Mouse (Mus musculus): ENCODE results near the gene Plxdc2. TPM values are rescaled to one million over a fixed set of nuclear protein-coding genes. Genes with fewer than 3 reads are reported as not detected.

Plxdc2 gene
- 14.7 and 16.4 TPM in 2 replicates for total RNA-seq (2017)

- peak; percentile 58 to 73 for ATAC-seq (replicated peaks in 1 of 2; ENCODE audit: insufficient read depth in 1 of 2, low FRiP score in 2 of 2, low TSS enrichment in 1 of 2, low read depth in 1 of 2, poor library complexity in 2 of 2, severe bottlenecking in 2 of 2)
These were observed at the start of gene Plxdc2 for GRCm38 (mm10) chr2:16356106-16356818. Plxdc2 (plus strand) TSS chr2:16356304.

- ATAC-seq (replicated peaks in 1 of 2; ENCODE audit: insufficient read depth in 1 of 2, low FRiP score in 2 of 2, low TSS enrichment in 1 of 2, low read depth in 1 of 2, poor library complexity in 2 of 2, severe bottlenecking in 2 of 2) = no peak
These were observed 45.7 kb upstream of the Plxdc2 start for GRCm38 (mm10) chr2:16310387-16310786.

- peak; percentile 56 to 74; a peak in 3 of 4 replicates for ATAC-seq (replicated peaks in 1 of 2; ENCODE audit: insufficient read depth in 1 of 2, low FRiP score in 2 of 2, low TSS enrichment in 1 of 2, low read depth in 1 of 2, poor library complexity in 2 of 2, severe bottlenecking in 2 of 2)
These were observed 43.6 kb upstream of the Plxdc2 start for GRCm38 (mm10) chr2:16312400-16313070.

GRCm38 (mm10) chr2:16335194-16335781 is 20.8 kb upstream of the Plxdc2 start:
- peak; percentile 29 to 53; a peak in 3 of 4 replicates for ATAC-seq (replicated peaks in 1 of 2; ENCODE audit: insufficient read depth in 1 of 2, low FRiP score in 2 of 2, low TSS enrichment in 1 of 2, low read depth in 1 of 2, poor library complexity in 2 of 2, severe bottlenecking in 2 of 2)

- ATAC-seq (replicated peaks in 1 of 2; ENCODE audit: insufficient read depth in 1 of 2, low FRiP score in 2 of 2, low TSS enrichment in 1 of 2, low read depth in 1 of 2, poor library complexity in 2 of 2, severe bottlenecking in 2 of 2) = no peak
These were observed 11.5 kb upstream of the Plxdc2 start for GRCm38 (mm10) chr2:16344564-16344963.

GRCm38 (mm10) chr2:16351106-16351505 is 5.0 kb upstream of the Plxdc2 start:
- ATAC-seq (replicated peaks in 1 of 2; ENCODE audit: insufficient read depth in 1 of 2, low FRiP score in 2 of 2, low TSS enrichment in 1 of 2, low read depth in 1 of 2, poor library complexity in 2 of 2, severe bottlenecking in 2 of 2) = no peak

- peak; percentile 53 to 62 for ATAC-seq (replicated peaks in 1 of 2; ENCODE audit: insufficient read depth in 1 of 2, low FRiP score in 2 of 2, low TSS enrichment in 1 of 2, low read depth in 1 of 2, poor library complexity in 2 of 2, severe bottlenecking in 2 of 2)
These were observed 446 bp upstream of the Plxdc2 start for GRCm38 (mm10) chr2:16355611-16356105.

GRCm38 (mm10) chr2:16356921-16357837 is 1.1 kb downstream of the Plxdc2 start:
- peak in 1 of 2 experiments; percentile 29; a peak in 1 of 4 replicates for ATAC-seq (replicated peaks in 1 of 2; ENCODE audit: insufficient read depth in 1 of 2, low FRiP score in 2 of 2, low TSS enrichment in 1 of 2, low read depth in 1 of 2, poor library complexity in 2 of 2, severe bottlenecking in 2 of 2)

GRCm38 (mm10) chr2:16357946-16358345 is 1.8 kb downstream of the Plxdc2 start:
- ATAC-seq (replicated peaks in 1 of 2; ENCODE audit: insufficient read depth in 1 of 2, low FRiP score in 2 of 2, low TSS enrichment in 1 of 2, low read depth in 1 of 2, poor library complexity in 2 of 2, severe bottlenecking in 2 of 2) = no peak

GRCm38 (mm10) chr2:16359341-16359928 is 3.3 kb downstream of the Plxdc2 start:
- ATAC-seq (replicated peaks in 1 of 2; ENCODE audit: insufficient read depth in 1 of 2, low FRiP score in 2 of 2, low TSS enrichment in 1 of 2, low read depth in 1 of 2, poor library complexity in 2 of 2, severe bottlenecking in 2 of 2) = no peak

GRCm38 (mm10) chr2:16364749-16365148 is 8.6 kb downstream of the Plxdc2 start:
- peak in 1 of 2 experiments; percentile 61; a peak in 1 of 4 replicates for ATAC-seq (replicated peaks in 1 of 2; ENCODE audit: insufficient read depth in 1 of 2, low FRiP score in 2 of 2, low TSS enrichment in 1 of 2, low read depth in 1 of 2, poor library complexity in 2 of 2, severe bottlenecking in 2 of 2)

GRCm38 (mm10) chr2:16365830-16366401 is 9.8 kb downstream of the Plxdc2 start:
- ATAC-seq (replicated peaks in 1 of 2; ENCODE audit: insufficient read depth in 1 of 2, low FRiP score in 2 of 2, low TSS enrichment in 1 of 2, low read depth in 1 of 2, poor library complexity in 2 of 2, severe bottlenecking in 2 of 2) = peak; percentile 36 to 57; a peak in 1 of 4 replicates

- no peak for ATAC-seq (replicated peaks in 1 of 2; ENCODE audit: insufficient read depth in 1 of 2, low FRiP score in 2 of 2, low TSS enrichment in 1 of 2, low read depth in 1 of 2, poor library complexity in 2 of 2, severe bottlenecking in 2 of 2)
These were observed 14.3 kb downstream of the Plxdc2 start for GRCm38 (mm10) chr2:16370419-16370818.

GRCm38 (mm10) chr2:16374288-16374687 is 18.2 kb downstream of the Plxdc2 start:
- ATAC-seq (replicated peaks in 1 of 2; ENCODE audit: insufficient read depth in 1 of 2, low FRiP score in 2 of 2, low TSS enrichment in 1 of 2, low read depth in 1 of 2, poor library complexity in 2 of 2, severe bottlenecking in 2 of 2) = no peak

- ATAC-seq (replicated peaks in 1 of 2; ENCODE audit: insufficient read depth in 1 of 2, low FRiP score in 2 of 2, low TSS enrichment in 1 of 2, low read depth in 1 of 2, poor library complexity in 2 of 2, severe bottlenecking in 2 of 2) = no peak
These were observed 30.1 kb downstream of the Plxdc2 start for GRCm38 (mm10) chr2:16386206-16386605.

- 0 out of 4 replicates have a peak, but pooled peaks of 1 of the 2 experiments have one; percentile 53 for ATAC-seq (replicated peaks in 1 of 2; ENCODE audit: insufficient read depth in 1 of 2, low FRiP score in 2 of 2, low TSS enrichment in 1 of 2, low read depth in 1 of 2, poor library complexity in 2 of 2, severe bottlenecking in 2 of 2)
These were observed 30.6 kb downstream of the Plxdc2 start for GRCm38 (mm10) chr2:16386692-16387091.

Data from hematopoietic stem cell, adult 5-6 weeks (primary cell).